Mouse (Mus musculus): ENCODE measurements around the gene 0610009B22Rik. TPM values are rescaled to one million over a fixed set of nuclear protein-coding genes. Genes with fewer than 3 reads are reported as not detected.

The 0610009B22Rik gene
- polyA plus RNA-seq, 1 experiment from 2014 or later = 61.9 TPM

GRCm38 (mm10) chr11:51636323-51636684 lies 52.4 kb downstream of the 0610009B22Rik start:
- peak overlapping the region; percentile 89 for H3K4me2 ChIP-seq (ENCODE audit: low read depth, low read length)
- peak overlapping the region; percentile 96 for H3K27ac ChIP-seq (ENCODE audit: low read depth)
- H3K9ac ChIP-seq (replicated peaks) = peak overlapping the region; percentile 87
- no peak for TF ChIP-seq EP300 (IDR thresholded peaks at IDR 0.05; ENCODE audit: low read depth)
- TF ChIP-seq CTCF (IDR thresholded peaks at IDR 0.05; ENCODE audit: low read depth) = peak; percentile 82
- peak; percentile 76 for DNase-seq
- H3K9me3 ChIP-seq (ENCODE audit: low read length) = no peaks in the 10 kb centered on the region
- peaks cover 16% of the 10 kb centered on the region for H3K4me1 ChIP-seq (ENCODE audit: insufficient read depth)
- H3K27me3 ChIP-seq (ENCODE audit: insufficient read depth, low read length) = no peaks in the 10 kb centered on the region
- peaks cover 4% of the 10 kb centered on the region; the same call in 1 of the 2 replicates for H3K36me3 ChIP-seq (replicated peaks; ENCODE audit: insufficient read depth, low read length)
- ATAC-seq = peak; percentile 67
- peak overlapping the region; percentile 84 for H3K4me3 ChIP-seq (ENCODE audit: low read depth, low read length)
- 6% methylated on average over 6 of the region's 6 CpGs for WGBS (ENCODE audit: insufficient replicate concordance)

- DNase-seq (peak; percentile 88), ATAC-seq (peak; percentile 90)
- peaks cover 16% of the 10 kb centered on the region for H3K4me1 ChIP-seq (ENCODE audit: insufficient read depth)
- peaks cover 8% of the 10 kb centered on the region; the same call in 1 of the 2 replicates for H3K36me3 ChIP-seq (replicated peaks; ENCODE audit: insufficient read depth, low read length)
- WGBS (ENCODE audit: insufficient replicate concordance) = 1% methylated on average over 61 of the region's 61 CpGs
- peak within 1 kb of the TSS; percentile 87 for H3K9ac ChIP-seq (replicated peaks)
- peak within 1 kb of the TSS; percentile 89 for H3K4me2 ChIP-seq (ENCODE audit: low read depth, low read length)
- peak within 1 kb of the TSS; percentile 96 for H3K27ac ChIP-seq (ENCODE audit: low read depth)
- TF ChIP-seq EP300 (IDR thresholded peaks at IDR 0.05; ENCODE audit: low read depth) (no peak), CTCF (IDR thresholded peaks at IDR 0.05; ENCODE audit: low read depth) (peak; percentile 32; the same call in 1 of the 2 replicates)
- H3K27me3 ChIP-seq (ENCODE audit: insufficient read depth, low read length) = no peaks in the 10 kb centered on the region
- H3K9me3 ChIP-seq (ENCODE audit: low read length) = no peaks in the 10 kb centered on the region
- peak within 1 kb of the TSS; percentile 84 for H3K4me3 ChIP-seq (ENCODE audit: low read depth, low read length)
Observed at GRCm38 (mm10) chr11:51635525-51636322, 53.0 kb downstream of the 0610009B22Rik start, which contains the start of gene Rmnd5b. Gene Rmnd5b (minus strand): TSS chr11:51635896.

Other genes starting within 250 kb of the 0610009B22Rik start
- gene Phykpl, start 104.1 kb downstream of the 0610009B22Rik start, polyA plus RNA-seq (2015; fragmentation: Nextera tagmentation; extraction: Ambion mirVana) = 14.5 TPM in 2 replicates
- gene Hnrnpab, start 82.0 kb downstream of the 0610009B22Rik start, polyA plus RNA-seq (2015; fragmentation: Nextera tagmentation; extraction: Ambion mirVana) = 114 and 130 TPM in 2 replicates
- 70.1 and 76.2 TPM in 2 replicates for gene Nhp2, start 69.1 kb downstream of the 0610009B22Rik start, polyA plus RNA-seq (2015; fragmentation: Nextera tagmentation; extraction: Ambion mirVana)
- gene Rmnd5b, start 53.0 kb downstream of the 0610009B22Rik start, polyA plus RNA-seq (2015; fragmentation: Nextera tagmentation; extraction: Ambion mirVana) = 13.0 and 16.0 TPM in 2 replicates
- gene N4bp3, start 38.0 kb downstream of the 0610009B22Rik start, polyA plus RNA-seq (2015; fragmentation: Nextera tagmentation; extraction: Ambion mirVana) = 2.4 and 2.8 TPM in 2 replicates
- 0.15 and 0.34 TPM in 2 replicates for gene D930048N14Rik, start 37.9 kb downstream of the 0610009B22Rik start, polyA plus RNA-seq (2015; fragmentation: Nextera tagmentation; extraction: Ambion mirVana)
- 14.1 and 15.0 TPM in 2 replicates for gene Sec24a, start 74.8 kb upstream of the 0610009B22Rik start, polyA plus RNA-seq (2015; fragmentation: Nextera tagmentation; extraction: Ambion mirVana)
- 204 TPM in 2 replicates for gene Sar1b, start 74.8 kb upstream of the 0610009B22Rik start, polyA plus RNA-seq (2015; fragmentation: Nextera tagmentation; extraction: Ambion mirVana)
- gene Jade2, start 168.8 kb upstream of the 0610009B22Rik start, polyA plus RNA-seq (2015; fragmentation: Nextera tagmentation; extraction: Ambion mirVana) = 0.86 and 1.0 TPM in 2 replicates